Mouse (Mus musculus) bone marrow macrophage, adult 2 months (primary cell): Measurements from ENCODE around the gene Ntf5.

ENCODE experiments used
- CTCF ChIP-seq: IDR thresholded peaks from 2 replicates; pipeline ENCODE4 v1.5.1; 2012; ENCODE audit warnings: low read depth, mild to moderate bottlenecking, low read length, moderate library complexity
- POLR2A ChIP-seq: IDR thresholded peaks from 2 replicates; pipeline ENCODE4 v1.6.1; 2012; ENCODE audit warnings: mild to moderate bottlenecking, low read depth, low read length, borderline replicate concordance

GRCm38 (mm10) chr7:45372371-45372770, 41.1 kb upstream of the Ntf5 start:
- TF ChIP-seq POLR2A (no peak), CTCF (no peak)
